Mouse (Mus musculus): ENCODE results near the gene Olfr435. TPM values are rescaled to one million over a fixed set of nuclear protein-coding genes. Genes with fewer than 3 reads are reported as not detected.
"Not testable (repeated sequence)": the region's sequence is repeated elsewhere in the genome, so short reads cannot be mapped to it uniquely, and the experiment has no call there.

Gene Olfr435
- polyA plus RNA-seq (2015; fragmentation: Nextera tagmentation; extraction: Ambion mirVana): not detected in 2 replicates

GRCm38 (mm10) chr6:43196781-43197180 is at the start of gene Olfr435:
TSS of gene Olfr435 (plus strand) at chr6:43197146.
- no peak for DNase-seq (ENCODE audit: low spot score)

GRCm38 (mm10) chr6:43159502-43159901 is 37.4 kb upstream of the Olfr435 start:
- no peak for DNase-seq (ENCODE audit: low spot score)

GRCm38 (mm10) chr6:43162982-43163381 is 34.0 kb upstream of the Olfr435 start, which contains the start of gene Olfr437:
TSS of gene Olfr437 (plus strand) at chr6:43163282.
- no peak for DNase-seq (ENCODE audit: low spot score)

GRCm38 (mm10) chr6:43167246-43167645 is 29.7 kb upstream of the Olfr435 start:
- DNase-seq (ENCODE audit: low spot score): no peak

- no peak for DNase-seq (ENCODE audit: low spot score)
Measured at GRCm38 (mm10) chr6:43171840-43172239, 25.1 kb upstream of the Olfr435 start, which contains the start of gene Olfr13. TSS of gene Olfr13 (plus strand) at chr6:43172140.

- DNase-seq (ENCODE audit: low spot score): no peak
Measured at GRCm38 (mm10) chr6:43178129-43178528, 18.8 kb upstream of the Olfr435 start.

- DNase-seq (ENCODE audit: low spot score): no peak
Measured at GRCm38 (mm10) chr6:43178584-43179501, 18.1 kb upstream of the Olfr435 start.

- DNase-seq (ENCODE audit: low spot score): no peak
Measured at GRCm38 (mm10) chr6:43190986-43191385, 6.0 kb upstream of the Olfr435 start.

- no peak for DNase-seq (ENCODE audit: low spot score)
Measured at GRCm38 (mm10) chr6:43198094-43198493, 1.1 kb downstream of the Olfr435 start.

GRCm38 (mm10) chr6:43202786-43203185 is 5.8 kb downstream of the Olfr435 start:
- no peak for DNase-seq (ENCODE audit: low spot score)

GRCm38 (mm10) chr6:43205355-43205754 is 8.4 kb downstream of the Olfr435 start:
- DNase-seq (ENCODE audit: low spot score): no peak

- not testable (repeated sequence) for DNase-seq (ENCODE audit: low spot score)
Measured at GRCm38 (mm10) chr6:43212873-43213272, 15.9 kb downstream of the Olfr435 start, which contains the start of gene Olfr434. TSS of gene Olfr434 (plus strand) at chr6:43213021.

GRCm38 (mm10) chr6:43231255-43231654 is 34.3 kb downstream of the Olfr435 start, which contains the start of gene Olfr47:
TSS of gene Olfr47 (plus strand) at chr6:43231529.
- not testable (repeated sequence) for DNase-seq (ENCODE audit: low spot score)

GRCm38 (mm10) chr6:43242061-43242460 is 45.1 kb downstream of the Olfr435 start:
- DNase-seq (ENCODE audit: low spot score): peak; percentile 42

- no peak for DNase-seq (ENCODE audit: low spot score)
Measured at GRCm38 (mm10) chr6:43247396-43247795, 50.5 kb downstream of the Olfr435 start.

- no peak for DNase-seq (ENCODE audit: low spot score)
Measured at GRCm38 (mm10) chr6:43252994-43253393, 56.0 kb downstream of the Olfr435 start.

Other genes with a start within 250 kb of the Olfr435 start
- not detected in 2 replicates for gene Olfr444, start 248.1 kb upstream of the Olfr435 start, polyA plus RNA-seq (2015; fragmentation: Nextera tagmentation; extraction: Ambion mirVana)
- not detected in 2 replicates for gene Olfr441, start 90.8 kb upstream of the Olfr435 start, polyA plus RNA-seq (2015; fragmentation: Nextera tagmentation; extraction: Ambion mirVana)
- not detected in 2 replicates for gene Olfr237-ps1, start 50.6 kb upstream of the Olfr435 start, polyA plus RNA-seq (2015; fragmentation: Nextera tagmentation; extraction: Ambion mirVana)
- not detected in 2 replicates for gene Olfr437, start 33.9 kb upstream of the Olfr435 start, polyA plus RNA-seq (2015; fragmentation: Nextera tagmentation; extraction: Ambion mirVana)
- not detected in 2 replicates for gene Olfr13, start 25.0 kb upstream of the Olfr435 start, polyA plus RNA-seq (2015; fragmentation: Nextera tagmentation; extraction: Ambion mirVana)
- not detected in 2 replicates for gene Olfr434, start 15.9 kb downstream of the Olfr435 start, polyA plus RNA-seq (2015; fragmentation: Nextera tagmentation; extraction: Ambion mirVana)
- 0.08 TPM in 1 of 2 replicates, not detected in the other for gene Olfr47, start 34.4 kb downstream of the Olfr435 start, polyA plus RNA-seq (2015; fragmentation: Nextera tagmentation; extraction: Ambion mirVana)
- gene Arhgef5, start 68.4 kb downstream of the Olfr435 start, polyA plus RNA-seq (2015; fragmentation: Nextera tagmentation; extraction: Ambion mirVana): 4.1 and 4.3 TPM in 2 replicates
- 0.07 and 0.15 TPM in 2 replicates for gene Nobox, start 112.4 kb downstream of the Olfr435 start, polyA plus RNA-seq (2015; fragmentation: Nextera tagmentation; extraction: Ambion mirVana)